Mouse (Mus musculus): ENCODE data around the gene Hspb2.

GRCm38 (mm10) chr9:50727171-50727924, 24.8 kb downstream of the Hspb2 start:
- TF ChIP-seq POLR2A (IDR thresholded peaks at IDR 0.05; ENCODE audit: low read depth, low read length) (peak; percentile 27; the same call in 1 of the 2 replicates), CTCF (IDR thresholded peaks at IDR 0.05; ENCODE audit: borderline replicate concordance, insufficient read depth, low read length) (no peak)
